Mouse (Mus musculus) megakaryocyte-erythroid progenitor cell, adult 5-6 weeks (primary cell): Measurements from ENCODE around the gene Adam26b. TPM values are rescaled to one million over a fixed set of nuclear protein-coding genes. Genes with fewer than 3 reads are reported as not detected.
"Not testable (repeated sequence)": the region's sequence is repeated elsewhere in the genome, so short reads cannot be mapped to it uniquely, and the experiment has no call there.

Source experiments
- ATAC-seq: replicated peaks from 2 replicates; pipeline ENCODE4 v1.8.0; 2016; ENCODE audit warnings: mild to moderate bottlenecking, inconsistent platforms; ENCODE audit not compliant: severe bottlenecking, poor library complexity, low FRiP score, low TSS enrichment
- total RNA-seq, 2 experiments: library from RNA; stranded (forward) in 1 of 2; stranded (reverse) in 1 of 2; fragments of 200-1000, 215-1000 nt in 1 of 2; fragments of >200 nt in 1 of 2; fragmentation: Nextera tagmentation in 1 of 2; gene quantifications; 2 replicates each; pipeline ENCODE4 v1.2.3; 2014 to 2017

Gene Adam26b
- total RNA-seq (2014; fragmentation: Nextera tagmentation), result not detected in 2 replicates
- not detected in 2 replicates for total RNA-seq (2017)

DNA sequence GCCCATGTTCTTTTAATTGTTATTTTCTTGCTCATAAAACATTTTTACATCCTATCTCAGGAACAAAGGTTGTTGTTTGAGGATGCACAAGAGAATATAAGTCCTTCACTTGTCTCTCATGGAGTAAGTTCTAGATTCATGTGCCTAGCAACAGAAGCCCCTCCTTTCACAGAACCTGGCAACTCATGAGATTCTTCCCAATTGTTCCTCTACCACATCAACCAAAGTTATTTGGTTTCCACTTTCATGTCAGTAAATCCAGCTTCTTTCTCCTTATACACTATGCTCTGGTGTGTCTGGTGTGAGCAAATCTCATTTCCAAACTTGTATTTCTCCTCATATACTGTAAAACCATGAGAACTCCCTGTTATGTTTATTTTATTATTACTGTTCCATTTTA is at the start of gene Adam26b:
Gene Adam26b, minus strand, starts transcription at position 101 of the 400 bp plus-strand sequence.
- ATAC-seq, result not testable (repeated sequence)

DNA sequence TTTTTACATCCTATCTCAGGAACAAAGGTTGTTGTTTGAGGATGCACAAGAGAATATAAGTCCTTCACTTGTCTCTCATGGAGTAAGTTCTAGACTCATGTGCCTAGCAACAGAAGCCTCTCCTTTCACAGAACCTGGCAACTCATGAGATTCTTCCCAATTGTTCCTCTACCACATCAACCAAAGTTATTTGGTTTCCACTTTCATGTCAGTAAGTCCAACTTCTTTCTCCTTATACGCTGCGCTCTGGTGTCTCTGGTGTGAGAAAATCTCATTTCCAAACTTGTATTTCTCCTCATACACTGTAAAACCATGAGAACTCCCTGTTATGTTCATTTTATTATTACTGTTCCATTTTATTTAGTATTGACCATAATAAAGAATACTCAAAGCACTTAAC is 48.7 kb upstream of the Adam26b start, which contains the start of gene Adam26a:
Gene Adam26a, minus strand, starts transcription at position 101 of the 400 bp plus-strand sequence.
- ATAC-seq, result not testable (repeated sequence)

Other genes starting within 250 kb of the Adam26b start
- gene Zfp42, start 221.1 kb downstream of the Adam26b start, total RNA-seq (2014; fragmentation: Nextera tagmentation), result not detected in 2 replicates
- not detected in 2 replicates for gene Zfp42, start 221.1 kb downstream of the Adam26b start, total RNA-seq (2017)
- gene Adam26a, start 48.6 kb upstream of the Adam26b start, total RNA-seq (2014; fragmentation: Nextera tagmentation), result not detected in 2 replicates
- not detected in 2 replicates for gene Adam26a, start 48.6 kb upstream of the Adam26b start, total RNA-seq (2017)
- gene Gm5346, start 99.2 kb upstream of the Adam26b start, total RNA-seq (2014; fragmentation: Nextera tagmentation), result not detected in 2 replicates
- gene Gm5346, start 99.2 kb upstream of the Adam26b start, total RNA-seq (2017), result not detected in 2 replicates
- not detected in 2 replicates for gene Adam34, start 181.9 kb upstream of the Adam26b start, total RNA-seq (2014; fragmentation: Nextera tagmentation)
- gene Adam34, start 181.9 kb upstream of the Adam26b start, total RNA-seq (2017), result not detected in 2 replicates